Mouse (Mus musculus) myocyte (in vitro differentiated cells): Measurements from ENCODE around the gene Klf4.

Source experiments
- CEBPB ChIP-seq: IDR thresholded peaks from 2 replicates; pipeline ENCODE4 v1.6.1; 2011; ENCODE audit warnings: mild to moderate bottlenecking, moderate library complexity; ENCODE audit not compliant: poor library complexity, insufficient read depth, severe bottlenecking
- MAX ChIP-seq: IDR thresholded peaks from one replicate; pipeline ENCODE4 v1.6.1; 2011; ENCODE audit warnings: low read depth, mild to moderate bottlenecking, control low read depth
- MYOD1 ChIP-seq, 3 experiments: IDR thresholded peaks; one replicate each; pipeline ENCODE4 v1.6.1; 2011; ENCODE audit warnings: control low read depth in 2 of 3, low read depth in 2 of 3, mild to moderate bottlenecking in 2 of 3, moderate library complexity in 1 of 3; ENCODE audit not compliant: insufficient read length in 2 of 3, control insufficient read depth in 1 of 3
- MYOG ChIP-seq, 3 experiments: IDR thresholded peaks; one replicate each; pipeline ENCODE4 v1.6.1; 2011; ENCODE audit warnings: control low read depth in 2 of 3, low read depth in 2 of 3, mild to moderate bottlenecking in 2 of 3; ENCODE audit not compliant: insufficient read length in 2 of 3, control insufficient read depth in 1 of 3, insufficient read depth in 1 of 3
- POLR2A ChIP-seq: IDR thresholded peaks from one replicate; pipeline ENCODE4 v1.6.1; 2011; ENCODE audit warnings: low read depth, mild to moderate bottlenecking, control low read depth, moderate library complexity; ENCODE audit not compliant: insufficient read length
- POLR2AphosphoS2 ChIP-seq: IDR thresholded peaks from one replicate; pipeline ENCODE4 v1.6.1; 2011; ENCODE audit warnings: low read depth, control low read depth; ENCODE audit not compliant: insufficient read length
- SRF ChIP-seq: IDR thresholded peaks from one replicate; pipeline ENCODE4 v1.6.1; 2011; ENCODE audit warnings: low read depth; ENCODE audit not compliant: control insufficient read depth, insufficient read length
- TCF12 ChIP-seq: IDR thresholded peaks from one replicate; pipeline ENCODE4 v1.6.1; 2011; ENCODE audit warnings: mild to moderate bottlenecking, control low read depth; ENCODE audit not compliant: poor library complexity, insufficient read depth, severe bottlenecking
- USF1 ChIP-seq: IDR thresholded peaks from one replicate; pipeline ENCODE4 v1.6.1; 2011; ENCODE audit warnings: low read depth, mild to moderate bottlenecking, control low read depth, moderate library complexity

- no peak for TF ChIP-seq POLR2A
- no peak for TF ChIP-seq SRF
- no peak for TF ChIP-seq MYOD1 (IDR thresholded peaks at IDR 0.05; ENCODE audit: control insufficient read depth in 1 of 3, insufficient read length in 2 of 3, low read depth in 2 of 3)
- TF ChIP-seq USF1: no peak
- TF ChIP-seq MYOG (IDR thresholded peaks at IDR 0.05; ENCODE audit: control insufficient read depth in 1 of 3, insufficient read depth in 1 of 3, insufficient read length in 2 of 3, low read depth in 2 of 3): no peak
- TF ChIP-seq MAX: no peak
- no peak for TF ChIP-seq TCF12
- TF ChIP-seq CEBPB: no peak
- no peak for TF ChIP-seq POLR2AphosphoS2
These were observed 14.6 kb upstream of the Klf4 start for GRCm38 (mm10) chr4:55546869-55547268.
